Mouse (Mus musculus): ENCODE results near the gene Drg2. TPM values are rescaled to one million over a fixed set of nuclear protein-coding genes. Genes with fewer than 3 reads are reported as not detected.
A peak's percentile ranks its signal among the peaks of the same experiment; 100 is the strongest.
"Not testable (repeated sequence)": the region's sequence is repeated elsewhere in the genome, so short reads cannot be mapped to it uniquely, and the experiment has no call there.

Drg2 gene
- polyA plus RNA-seq, 1 experiment from 2014 or later, result 100 TPM

DNA sequence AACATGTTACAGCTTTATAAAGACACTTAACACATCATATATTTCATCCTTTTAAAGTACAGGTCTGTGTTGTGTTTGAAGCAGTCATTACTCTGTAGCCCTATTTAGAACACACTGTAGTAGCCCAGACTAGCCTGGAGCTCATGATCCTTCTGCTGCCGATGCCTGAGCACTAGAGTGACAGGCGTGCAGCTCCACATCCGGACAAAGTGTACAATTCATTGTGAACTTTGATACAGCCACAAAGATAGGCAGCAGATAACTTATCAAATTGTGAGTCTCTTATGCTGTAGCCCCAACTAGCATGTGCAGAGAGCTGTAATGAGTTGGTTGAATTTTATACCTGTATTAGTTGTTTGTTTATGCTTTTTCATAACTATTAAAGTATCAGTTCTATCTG lies 26.8 kb upstream of the Drg2 start:
- H3K36me3 ChIP-seq (ENCODE audit: poor library complexity, severe bottlenecking), result peaks cover 24% of the 10 kb centered on the region
- H3K4me3 ChIP-seq, result no peak overlapping the region
- H3K4me2 ChIP-seq, result no peak overlapping the region
- no peaks in the 10 kb centered on the region for H3K9me3 ChIP-seq (replicated peaks)
- no peaks in the 10 kb centered on the region for H3K27me3 ChIP-seq
- no peak overlapping the region for H3K9ac ChIP-seq
- H3K27ac ChIP-seq, result no peak overlapping the region
- ATAC-seq, result no peak
- H3K4me1 ChIP-seq, result no peaks in the 10 kb centered on the region
- WGBS, result 95% methylated on average over 3 of the region's 3 CpGs

DNA sequence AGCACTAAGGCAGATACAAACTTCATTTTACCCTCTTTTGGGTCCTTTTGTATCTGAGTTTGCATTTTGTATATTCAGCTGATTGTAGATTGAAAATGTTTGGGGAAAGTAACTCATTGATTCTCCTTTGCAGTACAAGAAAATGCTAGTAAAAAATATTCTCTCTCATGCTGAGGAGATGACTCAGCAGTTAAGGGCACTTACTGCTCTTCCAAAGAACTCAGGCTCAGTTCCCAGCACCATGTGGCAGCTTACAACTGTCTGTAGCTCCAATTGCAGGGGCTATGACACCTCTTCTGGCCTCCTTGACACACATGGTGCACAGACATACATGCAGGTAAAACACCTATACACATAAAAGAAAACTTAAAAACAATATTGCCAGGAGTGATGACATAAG lies 20.9 kb upstream of the Drg2 start:
- Histone ChIP-seq H3K36me3 (ENCODE audit: poor library complexity, severe bottlenecking) (peaks cover 61% of the 10 kb centered on the region), H3K27me3 (no peaks in the 10 kb centered on the region), H3K27ac (no peak overlapping the region), H3K9ac (no peak overlapping the region), H3K4me1 (no peaks in the 10 kb centered on the region), H3K9me3 (replicated peaks) (no peaks in the 10 kb centered on the region), H3K4me3 (no peak overlapping the region), H3K4me2 (no peak overlapping the region)
- no peak for ATAC-seq

DNA sequence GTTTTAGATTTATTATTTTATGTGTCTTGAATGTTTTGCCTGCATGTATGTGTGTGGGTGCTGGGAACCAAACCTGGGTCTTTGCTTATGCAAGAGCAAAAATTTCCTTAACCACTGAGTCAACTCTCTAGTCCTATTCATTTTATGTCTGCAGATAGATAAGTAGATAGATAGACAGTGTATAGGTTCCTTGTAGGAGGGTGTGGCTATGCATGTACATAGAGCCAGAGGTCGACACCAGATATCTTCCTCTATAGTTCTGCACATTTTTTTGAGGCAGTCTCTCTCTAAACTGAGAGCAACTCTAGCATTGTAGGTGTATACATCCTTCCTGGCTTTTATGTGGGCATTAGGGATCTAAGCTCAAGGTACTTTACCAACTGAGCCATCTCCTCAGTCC lies 19.3 kb upstream of the Drg2 start:
- peaks cover 61% of the 10 kb centered on the region for H3K36me3 ChIP-seq (ENCODE audit: poor library complexity, severe bottlenecking)
- H3K9ac ChIP-seq, result no peak overlapping the region
- no peak overlapping the region for H3K4me3 ChIP-seq
- H3K27me3 ChIP-seq, result no peaks in the 10 kb centered on the region
- no peak overlapping the region for H3K27ac ChIP-seq
- H3K4me2 ChIP-seq, result no peak overlapping the region
- ATAC-seq, result no peak
- H3K4me1 ChIP-seq, result no peaks in the 10 kb centered on the region
- WGBS, result 97% methylated on average over 1 of the region's 1 CpGs
- H3K9me3 ChIP-seq (replicated peaks), result no peaks in the 10 kb centered on the region

DNA sequence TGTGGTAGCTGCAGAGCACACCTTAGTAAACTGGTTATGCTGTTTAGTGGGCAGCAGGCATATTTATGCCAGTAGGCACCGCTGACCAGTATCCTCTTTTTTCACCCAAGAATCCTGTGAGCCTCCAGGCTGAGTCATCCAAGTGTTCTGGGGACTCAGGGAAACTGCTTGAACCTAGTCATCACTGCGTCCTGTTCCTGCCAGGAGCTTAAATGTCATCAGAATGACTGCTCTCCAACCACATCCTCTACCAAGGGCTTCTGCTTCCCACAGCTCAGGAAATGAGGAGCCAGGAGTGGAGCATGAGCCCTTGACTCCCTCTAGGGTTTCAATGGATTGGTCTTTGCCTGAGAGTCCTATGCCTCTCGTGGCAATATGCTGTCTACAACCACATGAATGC lies 17.8 kb upstream of the Drg2 start:
- WGBS, result 94% methylated on average over 3 of the region's 3 CpGs
- Histone ChIP-seq H3K4me2 (no peak overlapping the region), H3K4me3 (no peak overlapping the region), H3K36me3 (ENCODE audit: poor library complexity, severe bottlenecking) (peaks cover 70% of the 10 kb centered on the region), H3K9ac (no peak overlapping the region), H3K27me3 (no peaks in the 10 kb centered on the region), H3K4me1 (no peaks in the 10 kb centered on the region), H3K9me3 (replicated peaks) (no peaks in the 10 kb centered on the region), H3K27ac (no peak overlapping the region)
- ATAC-seq, result no peak

- H3K9ac ChIP-seq; H3K4me3 ChIP-seq; H3K9me3 ChIP-seq (replicated peaks); H3K4me1 ChIP-seq; H3K27me3 ChIP-seq; H3K27ac ChIP-seq; ATAC-seq; H3K4me2 ChIP-seq: not testable (repeated sequence)
- 14% methylated on average over 1 of the region's 1 CpGs for WGBS
- H3K36me3 ChIP-seq (ENCODE audit: poor library complexity, severe bottlenecking), result peaks cover 71% of the 10 kb centered on the region
Observed at GRCm38 (mm10) chr11:60439621-60440020, 14.8 kb upstream of the Drg2 start.

DNA sequence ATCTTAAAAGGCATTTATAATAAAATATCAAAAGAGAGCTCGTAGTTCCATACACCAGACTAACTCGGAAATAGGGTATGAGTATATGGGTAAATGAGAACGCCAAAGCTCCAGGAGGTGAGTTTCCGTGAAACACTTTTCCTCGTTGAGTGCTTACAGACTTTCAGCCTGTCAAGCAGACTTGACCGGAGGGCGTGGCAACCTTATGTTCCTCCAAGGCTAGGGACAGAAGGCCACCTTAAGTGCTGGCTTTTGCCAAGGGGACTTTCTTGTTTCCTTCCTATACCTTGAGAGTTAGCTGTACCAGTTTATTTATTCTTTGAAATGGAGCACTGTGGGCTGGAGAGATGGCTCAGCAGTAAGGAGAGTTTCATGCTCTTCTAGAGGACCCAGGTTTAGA lies 14.2 kb upstream of the Drg2 start:
- H3K9ac ChIP-seq, result no peak overlapping the region
- H3K27ac ChIP-seq, result no peak overlapping the region
- H3K27me3 ChIP-seq, result no peaks in the 10 kb centered on the region
- H3K4me2 ChIP-seq, result no peak overlapping the region
- H3K4me3 ChIP-seq, result no peak overlapping the region
- no peaks in the 10 kb centered on the region for H3K9me3 ChIP-seq (replicated peaks)
- no peak for ATAC-seq
- WGBS, result 55% methylated on average over 7 of the region's 7 CpGs
- no peaks in the 10 kb centered on the region for H3K4me1 ChIP-seq
- H3K36me3 ChIP-seq (ENCODE audit: poor library complexity, severe bottlenecking), result peaks cover 66% of the 10 kb centered on the region

DNA sequence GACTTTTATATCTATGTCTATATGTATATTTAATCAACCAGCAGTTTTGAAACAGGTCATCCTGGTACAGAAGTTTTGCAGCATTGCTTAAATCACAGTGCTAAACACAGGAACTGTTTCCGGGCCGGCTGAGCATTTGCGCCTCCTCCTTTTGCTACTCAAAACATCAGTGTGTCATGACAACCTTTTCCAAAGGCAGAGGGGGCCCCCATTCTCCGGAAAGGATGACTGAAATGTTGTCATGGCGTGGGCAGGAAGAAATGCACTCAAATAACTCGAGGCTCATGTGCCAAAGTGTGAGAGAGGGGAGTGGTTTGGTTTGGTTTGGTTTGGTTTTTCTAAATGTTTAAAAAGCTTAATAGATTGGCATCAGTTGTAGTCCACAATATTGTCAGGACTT lies 11.5 kb upstream of the Drg2 start:
- Histone ChIP-seq H3K27ac (no peak overlapping the region), H3K4me2 (no peak overlapping the region), H3K27me3 (no peaks in the 10 kb centered on the region), H3K9me3 (replicated peaks) (no peaks in the 10 kb centered on the region), H3K4me1 (no peaks in the 10 kb centered on the region), H3K9ac (no peak overlapping the region), H3K4me3 (no peak overlapping the region), H3K36me3 (ENCODE audit: poor library complexity, severe bottlenecking) (peaks cover 45% of the 10 kb centered on the region)
- 85% methylated on average over 6 of the region's 6 CpGs for WGBS
- ATAC-seq, result no peak

GRCm38 (mm10) chr11:60444007-60444406 lies 10.4 kb upstream of the Drg2 start:
- Histone ChIP-seq H3K4me1 (no peaks in the 10 kb centered on the region), H3K27me3 (no peaks in the 10 kb centered on the region), H3K27ac (no peak overlapping the region), H3K36me3 (ENCODE audit: poor library complexity, severe bottlenecking) (peaks cover 36% of the 10 kb centered on the region), H3K9ac (no peak overlapping the region), H3K4me2 (no peak overlapping the region), H3K9me3 (replicated peaks) (no peaks in the 10 kb centered on the region), H3K4me3 (no peak overlapping the region)
- WGBS, result 82% methylated on average over 4 of the region's 4 CpGs
- no peak for ATAC-seq

DNA sequence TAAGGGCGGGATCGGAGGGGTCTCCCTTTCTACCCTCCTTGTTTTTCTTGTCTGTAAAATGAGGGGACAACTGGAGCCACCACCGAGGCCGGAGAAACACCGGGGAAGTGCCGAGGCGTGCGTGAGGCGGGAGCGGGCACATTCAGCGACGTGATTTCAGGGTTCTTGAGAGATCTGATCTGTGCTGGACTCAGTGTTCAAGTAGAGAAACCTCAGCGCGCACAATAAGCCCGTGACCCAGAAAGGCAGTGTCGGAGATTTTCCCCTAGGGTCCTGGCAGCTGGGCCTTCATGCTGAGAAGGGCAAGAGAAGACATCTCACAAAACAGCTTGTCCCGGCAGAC lies 325 bp downstream of the Drg2 start:
- no peak; the same call in 1 of the 2 replicates for ATAC-seq
- Histone ChIP-seq H3K9ac (peak overlapping the region; percentile 88), H3K27ac (peak overlapping the region; percentile 10), H3K9me3 (replicated peaks) (no peaks in the 10 kb centered on the region), H3K4me2 (peak overlapping the region; percentile 97), H3K27me3 (no peaks in the 10 kb centered on the region), H3K36me3 (ENCODE audit: poor library complexity, severe bottlenecking) (peaks cover 37% of the 10 kb centered on the region), H3K4me1 (peaks cover 18% of the 10 kb centered on the region), H3K4me3 (peak overlapping the region; percentile 84)
- WGBS, result 0% methylated on average over 17 of the region's 17 CpGs

DNA sequence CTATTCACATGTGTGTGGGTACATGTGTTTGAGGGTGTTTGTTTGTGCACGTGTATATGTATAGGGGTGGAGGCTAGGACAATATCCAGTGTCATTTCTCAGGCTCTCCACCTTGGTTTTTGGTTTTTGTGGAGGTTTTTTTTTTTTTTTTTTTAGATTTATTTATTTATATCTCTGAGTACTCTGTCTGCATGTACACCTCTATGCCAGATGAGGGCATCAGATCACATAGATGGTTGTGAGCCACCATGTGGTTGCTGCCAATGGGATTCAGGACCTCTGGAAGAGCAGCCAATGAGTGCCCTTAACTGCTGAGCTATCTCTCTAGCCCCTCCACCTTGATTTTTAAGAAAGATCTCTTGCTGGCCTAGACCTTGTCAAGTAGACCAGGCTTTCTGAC lies 3.6 kb downstream of the Drg2 start:
- Histone ChIP-seq H3K36me3 (ENCODE audit: poor library complexity, severe bottlenecking) (peaks cover 69% of the 10 kb centered on the region), H3K4me1 (peaks cover 18% of the 10 kb centered on the region), H3K9ac (no peak overlapping the region), H3K27me3 (no peaks in the 10 kb centered on the region), H3K4me3 (no peak overlapping the region), H3K4me2 (no peak overlapping the region), H3K27ac (no peak overlapping the region), H3K9me3 (replicated peaks) (no peaks in the 10 kb centered on the region)
- ATAC-seq, result no peak
- 94% methylated on average over 1 of the region's 1 CpGs for WGBS

GRCm38 (mm10) chr11:60465943-60466380 lies 11.6 kb downstream of the Drg2 start:
- Histone ChIP-seq H3K4me1 (no peaks in the 10 kb centered on the region), H3K4me2 (no peak overlapping the region), H3K9me3 (replicated peaks) (no peaks in the 10 kb centered on the region), H3K9ac (no peak overlapping the region), H3K36me3 (ENCODE audit: poor library complexity, severe bottlenecking) (peaks cover 96% of the 10 kb centered on the region), H3K27ac (no peak overlapping the region), H3K4me3 (no peak overlapping the region), H3K27me3 (no peaks in the 10 kb centered on the region)
- no peak for ATAC-seq
- 98% methylated on average over 2 of the region's 2 CpGs for WGBS

GRCm38 (mm10) chr11:60469039-60469438 lies 14.6 kb downstream of the Drg2 start, which contains the start of gene Myo15:
Gene Myo15 (plus strand): TSS chr11:60469339.
- Histone ChIP-seq H3K4me3 (no peak within 1 kb of the TSS), H3K36me3 (ENCODE audit: poor library complexity, severe bottlenecking) (peaks cover 65% of the 10 kb centered on the region)
- 91% methylated on average over 3 of the region's 3 CpGs for WGBS

DNA sequence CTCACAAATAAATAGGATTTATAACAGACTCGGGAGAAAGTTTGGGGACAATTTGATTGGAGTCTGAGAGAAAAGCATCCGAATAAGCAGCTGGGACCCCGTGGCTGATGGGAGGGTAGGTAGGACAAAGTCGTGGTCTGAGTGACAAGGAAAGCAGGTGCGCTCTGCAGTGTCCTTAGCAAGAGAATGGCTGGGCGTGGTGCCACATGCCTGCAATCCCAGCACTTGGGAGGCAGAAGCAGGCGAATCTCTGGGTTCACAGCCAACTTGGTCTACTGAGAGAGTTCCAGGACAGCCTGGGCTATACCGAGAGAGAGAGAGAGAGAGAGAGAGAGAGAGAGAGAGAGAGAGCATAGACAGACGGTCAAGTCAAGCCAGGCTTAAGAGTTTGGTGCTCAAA lies 16.4 kb downstream of the Drg2 start:
- Histone ChIP-seq H3K4me1 (no peaks in the 10 kb centered on the region), H3K4me2 (no peak overlapping the region), H3K36me3 (ENCODE audit: poor library complexity, severe bottlenecking) (peaks cover 48% of the 10 kb centered on the region), H3K9ac (no peak overlapping the region), H3K27ac (no peak overlapping the region), H3K27me3 (no peaks in the 10 kb centered on the region), H3K9me3 (replicated peaks) (no peaks in the 10 kb centered on the region), H3K4me3 (no peak overlapping the region)
- WGBS, result 87% methylated on average over 9 of the region's 9 CpGs
- ATAC-seq, result no peak

More at GRCm38 (mm10) chr11:60469039-60469438, 14.6 kb downstream of the Drg2 start, which contains the start of gene Myo15:
- Histone ChIP-seq H3K9me3 (replicated peaks) (no peaks in the 10 kb centered on the region), H3K27me3 (no peaks in the 10 kb centered on the region), H3K27ac (no peak within 1 kb of the TSS), H3K9ac (no peak within 1 kb of the TSS), H3K4me1 (no peaks in the 10 kb centered on the region), H3K4me2 (no peak within 1 kb of the TSS)
- ATAC-seq, result no peak

Measured in forebrain, embryonic 13.5 days (tissue).